Mouse (Mus musculus): ENCODE measurements around the gene Card9. TPM values are rescaled to one million over a fixed set of nuclear protein-coding genes. Genes with fewer than 3 reads are reported as not detected.
"Not testable (repeated sequence)": the region's sequence is repeated elsewhere in the genome, so short reads cannot be mapped to it uniquely, and the experiment has no call there.

Card9 gene
- polyA plus RNA-seq, 1 experiment from 2014 or later: 1.9 TPM

GRCm38 (mm10) chr2:26388682-26389153 is 28.0 kb upstream of the Card9 start:
- no peaks in the 10 kb centered on the region for H3K27me3 ChIP-seq (ENCODE audit: low read depth, poor library complexity, severe bottlenecking)
- no peaks in the 10 kb centered on the region for H3K9me3 ChIP-seq (replicated peaks)
- peak overlapping the region; percentile 90 for H3K27ac ChIP-seq (replicated peaks)
- peak overlapping the region; percentile 74 for H3K4me3 ChIP-seq
- no peak for DNase-seq (ENCODE audit: low spot score)
- WGBS: under 1% methylated on average over 45 of the region's 45 CpGs
- peaks cover 28% of the 10 kb centered on the region for H3K4me1 ChIP-seq
- H3K36me3 ChIP-seq: peaks cover 79% of the 10 kb centered on the region

GRCm38 (mm10) chr2:26387713-26388112 is 27.0 kb upstream of the Card9 start:
- 92% methylated on average over 3 of the region's 3 CpGs for WGBS
- no peaks in the 10 kb centered on the region for H3K27me3 ChIP-seq (ENCODE audit: low read depth, poor library complexity, severe bottlenecking)
- peak overlapping the region; percentile 74 for H3K4me3 ChIP-seq
- H3K27ac ChIP-seq (replicated peaks): no peak overlapping the region
- no peaks in the 10 kb centered on the region for H3K9me3 ChIP-seq (replicated peaks)
- peaks cover 28% of the 10 kb centered on the region for H3K4me1 ChIP-seq
- no peak for DNase-seq (ENCODE audit: low spot score)
- H3K36me3 ChIP-seq: peaks cover 79% of the 10 kb centered on the region

- not testable (repeated sequence) for H3K9me3 ChIP-seq (replicated peaks); DNase-seq (ENCODE audit: low spot score); H3K27me3 ChIP-seq (ENCODE audit: low read depth, poor library complexity, severe bottlenecking)
- H3K27ac ChIP-seq (replicated peaks): peak overlapping the region; percentile 83
- H3K36me3 ChIP-seq: peaks cover 75% of the 10 kb centered on the region
- peak overlapping the region; percentile 87 for H3K4me3 ChIP-seq
- 46% methylated on average over 4 of the region's 6 CpGs for WGBS
- peaks cover 19% of the 10 kb centered on the region for H3K4me1 ChIP-seq
Measured at GRCm38 (mm10) chr2:26380871-26381270, 20.2 kb upstream of the Card9 start.

GRCm38 (mm10) chr2:26380131-26380771 is 19.5 kb upstream of the Card9 start, which contains the start of gene Snapc4:
Gene Snapc4, minus strand, starts transcription at chr2:26380653.
- Histone ChIP-seq H3K4me3 (peak within 1 kb of the TSS; percentile 87), H3K9me3 (replicated peaks) (no peaks in the 10 kb centered on the region), H3K27me3 (ENCODE audit: low read depth, poor library complexity, severe bottlenecking) (no peaks in the 10 kb centered on the region), H3K4me1 (peaks cover 19% of the 10 kb centered on the region), H3K27ac (replicated peaks) (peak within 1 kb of the TSS; percentile 83), H3K36me3 (peaks cover 75% of the 10 kb centered on the region)
- WGBS: under 1% methylated on average over 38 of the region's 38 CpGs
- peak; percentile 85 for DNase-seq (ENCODE audit: low spot score)

GRCm38 (mm10) chr2:26372396-26372795 is 11.7 kb upstream of the Card9 start:
- Histone ChIP-seq H3K36me3 (peaks cover 100% of the 10 kb centered on the region), H3K4me3 (no peak overlapping the region), H3K4me1 (no peaks in the 10 kb centered on the region), H3K9me3 (replicated peaks) (no peaks in the 10 kb centered on the region), H3K27ac (replicated peaks) (no peak overlapping the region), H3K27me3 (ENCODE audit: low read depth, poor library complexity, severe bottlenecking) (no peaks in the 10 kb centered on the region)
- no peak for DNase-seq (ENCODE audit: low spot score)
- WGBS: 97% methylated on average over 8 of the region's 8 CpGs

GRCm38 (mm10) chr2:26368572-26368971 is 7.9 kb upstream of the Card9 start:
- Histone ChIP-seq H3K9me3 (replicated peaks) (no peaks in the 10 kb centered on the region), H3K27ac (replicated peaks) (no peak overlapping the region), H3K4me3 (no peak overlapping the region), H3K36me3 (peaks cover 100% of the 10 kb centered on the region), H3K4me1 (no peaks in the 10 kb centered on the region), H3K27me3 (ENCODE audit: low read depth, poor library complexity, severe bottlenecking) (no peaks in the 10 kb centered on the region)
- WGBS: 84% methylated on average over 1 of the region's 1 CpGs
- DNase-seq (ENCODE audit: low spot score): no peak

- Histone ChIP-seq H3K36me3 (peaks cover 100% of the 10 kb centered on the region), H3K27me3 (ENCODE audit: low read depth, poor library complexity, severe bottlenecking) (no peaks in the 10 kb centered on the region), H3K27ac (replicated peaks) (no peak overlapping the region), H3K4me3 (no peak overlapping the region), H3K4me1 (no peaks in the 10 kb centered on the region), H3K9me3 (replicated peaks) (no peaks in the 10 kb centered on the region)
- WGBS: 91% methylated on average over 6 of the region's 6 CpGs
- no peak for DNase-seq (ENCODE audit: low spot score)
Measured at GRCm38 (mm10) chr2:26367911-26368310, 7.2 kb upstream of the Card9 start.

GRCm38 (mm10) chr2:26364738-26365465 is 4.2 kb upstream of the Card9 start:
- Histone ChIP-seq H3K27ac (replicated peaks) (no peak overlapping the region), H3K9me3 (replicated peaks) (no peaks in the 10 kb centered on the region), H3K4me1 (no peaks in the 10 kb centered on the region), H3K36me3 (peaks cover 79% of the 10 kb centered on the region), H3K27me3 (ENCODE audit: low read depth, poor library complexity, severe bottlenecking) (no peaks in the 10 kb centered on the region), H3K4me3 (no peak overlapping the region)
- 89% methylated on average over 10 of the region's 10 CpGs for WGBS
- DNase-seq (ENCODE audit: low spot score): no peak

- H3K36me3 ChIP-seq: peaks cover 64% of the 10 kb centered on the region
- 85% methylated on average over 5 of the region's 5 CpGs for WGBS
- H3K4me1 ChIP-seq: no peaks in the 10 kb centered on the region
- no peak overlapping the region for H3K27ac ChIP-seq (replicated peaks)
- H3K4me3 ChIP-seq: no peak overlapping the region
- no peaks in the 10 kb centered on the region for H3K27me3 ChIP-seq (ENCODE audit: low read depth, poor library complexity, severe bottlenecking)
- H3K9me3 ChIP-seq (replicated peaks): no peaks in the 10 kb centered on the region
- no peak for DNase-seq (ENCODE audit: low spot score)
Measured at GRCm38 (mm10) chr2:26363481-26363880, 2.8 kb upstream of the Card9 start.

GRCm38 (mm10) chr2:26362991-26363390 is 2.3 kb upstream of the Card9 start:
- Histone ChIP-seq H3K9me3 (replicated peaks) (no peaks in the 10 kb centered on the region), H3K36me3 (peaks cover 60% of the 10 kb centered on the region), H3K27ac (replicated peaks) (no peak overlapping the region), H3K4me3 (no peak overlapping the region), H3K4me1 (no peaks in the 10 kb centered on the region), H3K27me3 (ENCODE audit: low read depth, poor library complexity, severe bottlenecking) (no peaks in the 10 kb centered on the region)
- WGBS: 85% methylated on average over 5 of the region's 5 CpGs
- DNase-seq (ENCODE audit: low spot score): no peak

GRCm38 (mm10) chr2:26359983-26360382 is 735 bp downstream of the Card9 start:
- Histone ChIP-seq H3K27me3 (ENCODE audit: low read depth, poor library complexity, severe bottlenecking) (no peaks in the 10 kb centered on the region), H3K36me3 (peaks cover 29% of the 10 kb centered on the region), H3K4me1 (0 out of 2 replicates have a peak, but pooled peaks cover 6% of the 10 kb centered on the region), H3K27ac (replicated peaks) (no peak overlapping the region), H3K4me3 (no peak overlapping the region), H3K9me3 (replicated peaks) (no peaks in the 10 kb centered on the region)
- DNase-seq (ENCODE audit: low spot score): no peak
- WGBS: 89% methylated on average over 6 of the region's 6 CpGs

GRCm38 (mm10) chr2:26358667-26359320 is 1.9 kb downstream of the Card9 start:
- H3K4me1 ChIP-seq: 0 out of 2 replicates have a peak, but pooled peaks cover 6% of the 10 kb centered on the region
- no peak for DNase-seq (ENCODE audit: low spot score)
- no peaks in the 10 kb centered on the region for H3K27me3 ChIP-seq (ENCODE audit: low read depth, poor library complexity, severe bottlenecking)
- H3K4me3 ChIP-seq: no peak overlapping the region
- H3K36me3 ChIP-seq: peaks cover 19% of the 10 kb centered on the region
- no peaks in the 10 kb centered on the region for H3K9me3 ChIP-seq (replicated peaks)
- H3K27ac ChIP-seq (replicated peaks): no peak overlapping the region
- WGBS: 88% methylated on average over 13 of the region's 13 CpGs
